Mouse (Mus musculus): ENCODE results near the gene Pex3.

DNA sequence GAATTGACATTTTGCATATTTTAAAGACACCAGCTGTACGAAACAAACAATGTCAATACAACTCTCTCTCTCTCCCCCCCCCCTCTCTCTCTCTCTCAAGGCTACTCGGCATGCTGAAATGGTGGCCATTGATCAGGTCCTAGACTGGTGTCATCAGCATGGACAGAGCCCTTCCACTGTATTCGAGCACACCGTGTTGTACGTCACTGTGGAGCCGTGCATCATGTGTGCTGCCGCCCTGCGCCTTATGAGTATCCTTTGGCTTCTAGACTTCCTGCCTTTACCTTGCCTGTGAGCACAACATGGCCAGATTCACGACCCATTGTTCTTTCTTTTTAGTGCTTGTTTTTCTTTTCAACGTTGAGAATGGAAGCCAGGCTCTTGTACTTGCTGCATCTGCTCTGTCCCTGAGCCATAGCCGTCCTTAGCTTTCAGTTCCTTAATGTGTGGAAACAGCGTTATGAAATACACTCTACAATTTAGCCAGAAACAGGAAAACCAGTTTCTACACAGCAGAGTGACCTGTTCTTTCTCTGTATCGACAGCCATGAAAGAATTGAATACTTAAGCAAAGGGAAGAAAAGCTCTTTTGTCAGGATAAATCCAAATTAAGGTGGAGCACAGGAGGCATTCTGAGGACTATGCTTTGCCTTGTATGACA lies 7.2 kb upstream of the Pex3 start:
- TF ChIP-seq POLR2A (IDR thresholded peaks at IDR 0.05; ENCODE audit: borderline replicate concordance, insufficient read depth, low read length) = no peak
- no peak for TF ChIP-seq CTCF (IDR thresholded peaks at IDR 0.05; ENCODE audit: borderline replicate concordance, insufficient read depth, low read depth, low read length)
